ENCODE assay signal across 29 mouse cellular contexts in the genomic region with DNA sequence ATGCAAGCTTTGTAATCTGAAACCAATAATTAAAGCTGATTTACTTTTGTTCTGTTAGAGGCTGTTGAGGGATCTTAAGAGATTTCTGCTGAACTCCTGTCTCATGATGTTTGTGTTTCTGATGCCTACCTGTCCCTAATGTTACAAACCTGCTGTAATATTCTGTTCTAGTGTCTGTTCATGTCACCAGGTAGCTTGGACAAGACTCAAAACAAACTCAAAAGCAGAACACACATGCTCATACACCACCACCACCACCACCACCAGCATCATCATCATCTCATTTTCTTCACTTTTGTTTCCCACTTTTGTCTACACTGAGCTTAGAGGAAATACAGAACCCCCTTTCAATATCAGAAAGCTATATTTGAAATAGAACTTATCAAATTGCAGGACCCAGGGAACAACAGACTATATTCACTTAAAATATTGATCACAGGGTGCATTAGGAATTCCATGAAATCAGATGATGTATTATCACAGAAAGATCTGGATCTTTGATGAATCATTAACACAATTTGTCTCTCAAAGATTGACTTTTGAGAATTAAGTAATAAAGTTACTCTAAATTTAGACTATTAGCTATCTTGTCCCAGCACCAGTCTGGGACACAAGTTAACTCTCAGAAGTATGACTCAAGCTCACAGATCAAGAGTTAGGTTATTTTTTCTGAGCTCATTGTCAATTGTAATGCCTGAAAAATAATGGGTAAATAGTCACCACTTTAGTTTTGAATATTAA.
"Had no signal": no experiment of that assay in that cellular context is flagged by ENCODE, and none has a peak within 500 bp of the region (broad histone marks: within the 10 kb centered on the region; RNA-seq: fewer than 3 reads in every experiment).

No protein-coding gene starts in this region.

- H3K9ac ChIP-seq: embryonic facial prominence, embryonic 12.5 days; embryonic facial prominence, embryonic 13.5 days; embryonic facial prominence, embryonic 15.5 days; forebrain, embryonic 12.5 days; forebrain, embryonic 13.5 days; forebrain, embryonic 15.5 days; forebrain, postnatal 0 days had no signal

- ATAC-seq: forebrain, embryonic 13.5 days; forebrain, embryonic 14.5 days; forebrain, embryonic 15.5 days; forebrain, embryonic 16.5 days; forebrain, postnatal 0 days had no signal

- H3K4me1 ChIP-seq: embryonic facial prominence, embryonic 10.5 days; embryonic facial prominence, embryonic 12.5 days; embryonic facial prominence, embryonic 13.5 days; embryonic facial prominence, embryonic 15.5 days; forebrain, embryonic 10.5 days; forebrain, embryonic 12.5 days; forebrain, embryonic 13.5 days; forebrain, embryonic 15.5 days had no signal

- DNase-seq: cerebellum, adult 2 months; cerebellum, adult 8-10 months; cerebellum, adult 9-10 months; cerebellum, adult 9-11 months; cerebellum, postnatal 10 days; cerebellum, postnatal 14 days; cerebellum, postnatal 25 days; cerebellum, postnatal 36 days; embryo, embryonic 11 days; forebrain, postnatal 0 days; gastrocnemius, adult 2 months; gastrocnemius, postnatal 10 days; gastrocnemius, postnatal 14 days; gastrocnemius, postnatal 25 days; gastrocnemius, postnatal 36 days; heart, adult 11 months; heart, adult 18-20 months; heart, adult 2 months had no signal

- H3K4me3 ChIP-seq: embryonic facial prominence, embryonic 10.5 days; embryonic facial prominence, embryonic 12.5 days; embryonic facial prominence, embryonic 13.5 days; embryonic facial prominence, embryonic 15.5 days; erythroblast, embryonic 14.5 days; forebrain, embryonic 10.5 days; forebrain, embryonic 12.5 days; forebrain, embryonic 13.5 days; forebrain, embryonic 15.5 days; gastrocnemius, adult 2 months; heart, adult 2 months had no signal

- H3K27me3 ChIP-seq: embryonic facial prominence, embryonic 12.5 days; embryonic facial prominence, embryonic 13.5 days; embryonic facial prominence, embryonic 15.5 days; forebrain, embryonic 12.5 days; forebrain, embryonic 13.5 days; forebrain, embryonic 15.5 days had no signal

- H3K9me3 ChIP-seq: embryonic facial prominence, embryonic 10.5 days; embryonic facial prominence, embryonic 12.5 days; embryonic facial prominence, embryonic 13.5 days; embryonic facial prominence, embryonic 15.5 days; forebrain, embryonic 10.5 days; forebrain, embryonic 12.5 days; forebrain, embryonic 13.5 days; forebrain, embryonic 15.5 days had no signal

- H3K27ac ChIP-seq: embryonic facial prominence, embryonic 10.5 days; embryonic facial prominence, embryonic 12.5 days; embryonic facial prominence, embryonic 13.5 days; embryonic facial prominence, embryonic 15.5 days; forebrain, embryonic 10.5 days; forebrain, embryonic 12.5 days; forebrain, embryonic 13.5 days; forebrain, embryonic 15.5 days; gastrocnemius, adult 2 months; heart, adult 2 months had no signal

- H3K4me2 ChIP-seq: embryonic facial prominence, embryonic 12.5 days; embryonic facial prominence, embryonic 13.5 days; embryonic facial prominence, embryonic 15.5 days; forebrain, embryonic 12.5 days; forebrain, embryonic 13.5 days; forebrain, embryonic 15.5 days had no signal

- H3K36me3 ChIP-seq: embryonic facial prominence, embryonic 10.5 days; embryonic facial prominence, embryonic 12.5 days; embryonic facial prominence, embryonic 13.5 days; embryonic facial prominence, embryonic 15.5 days; forebrain, embryonic 10.5 days; forebrain, embryonic 12.5 days; forebrain, embryonic 15.5 days had no signal
